Mouse (Mus musculus) bone marrow, adult 2 months (tissue): ENCODE measurements around the gene Cela1.

Source experiments
- CTCF ChIP-seq: fragments of 200-500 bp; IDR thresholded peaks from 2 replicates; pipeline ENCODE4 v1.5.1; 2011; ENCODE audit warnings: low read length, control low read depth; ENCODE audit not compliant: control insufficient read depth, insufficient read depth
- POLR2A ChIP-seq: fragments of 200-500 bp; IDR thresholded peaks from 2 replicates; pipeline ENCODE4 v1.6.1; 2011; ENCODE audit warnings: low read depth, mild to moderate bottlenecking, control low read depth, low read length, borderline replicate concordance; ENCODE audit not compliant: control insufficient read depth

DNA sequence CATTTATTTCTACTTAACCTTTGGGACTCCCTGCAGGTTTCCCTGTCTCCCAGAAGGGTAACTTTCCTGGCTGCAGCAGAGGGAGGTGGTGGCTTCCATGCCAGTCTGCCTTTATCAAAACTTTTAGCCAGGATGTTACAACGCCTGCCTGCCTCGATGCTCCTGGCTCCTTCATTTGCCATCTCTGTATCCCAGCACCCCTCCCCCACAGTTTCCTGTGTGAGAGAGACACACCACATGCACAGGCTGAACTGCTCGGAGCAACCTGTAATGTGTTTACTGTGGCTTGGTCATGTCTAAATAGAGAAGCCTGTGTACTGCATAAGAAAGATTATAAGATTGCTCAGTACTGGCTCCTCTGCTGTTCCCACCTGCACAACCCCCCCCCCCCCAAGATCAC, 7.3 kb downstream of the Cela1 start:
- TF ChIP-seq CTCF (no peak), POLR2A (no peak)
